Mouse (Mus musculus) activated CD4-positive, CD25-positive, alpha-beta regulatory T cell, adult 4 months (primary cell): ENCODE measurements at regions not wholly inside any gene's neighbourhood (a gene's known extent, or its start where the extent isn't known, plus 50 kb on each side); places are given as distances from the start of the nearest gene placed in this dataset.

Experiments
- ATAC-seq: one replicate; pipeline ENCODE4 v1.8.0; 2017

GRCm38 (mm10) chr11:22693376-22693775, 167.4 kb downstream of the B3gnt2 start:
- peak; percentile 23 for ATAC-seq

DNA sequence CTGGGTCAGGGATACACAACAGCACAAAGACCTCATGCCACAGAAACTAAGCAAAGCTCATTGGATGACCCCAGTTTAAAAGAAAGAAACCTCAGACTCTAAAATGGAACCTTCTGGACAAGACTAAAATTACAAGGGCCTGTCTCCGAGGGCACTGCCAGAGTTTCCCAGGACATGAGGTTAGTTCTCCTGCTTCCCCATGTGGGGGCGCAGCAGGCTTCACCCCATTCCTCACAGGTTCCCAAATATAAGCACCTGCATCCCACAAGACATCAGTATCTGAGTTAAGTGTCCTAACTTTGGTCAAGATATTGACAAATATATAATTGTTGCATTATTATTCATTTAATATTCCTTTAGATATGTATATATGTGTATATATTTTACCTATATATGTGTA, 166.8 kb downstream of the B3gnt2 start:
- ATAC-seq: no peak

DNA sequence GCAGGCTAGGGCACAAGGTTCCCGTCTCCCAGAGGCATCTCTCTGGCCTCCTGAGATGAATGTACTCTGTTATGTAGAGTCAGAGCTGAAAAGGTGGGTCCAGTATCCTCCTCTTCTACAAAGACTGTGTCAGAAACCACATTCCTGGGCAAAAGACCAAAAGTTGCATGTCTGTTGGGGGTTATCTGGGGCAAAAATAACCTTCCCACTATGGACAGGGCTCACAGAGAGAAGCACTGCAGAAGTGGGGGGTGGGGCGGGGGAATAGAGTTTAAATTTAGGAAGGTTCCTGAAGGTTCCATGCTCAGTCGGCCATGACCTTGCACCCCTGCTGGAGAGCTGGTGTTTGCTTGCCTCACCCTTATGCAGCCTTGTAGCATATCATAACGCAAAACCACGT, 165.9 kb downstream of the B3gnt2 start:
- no peak for ATAC-seq

DNA sequence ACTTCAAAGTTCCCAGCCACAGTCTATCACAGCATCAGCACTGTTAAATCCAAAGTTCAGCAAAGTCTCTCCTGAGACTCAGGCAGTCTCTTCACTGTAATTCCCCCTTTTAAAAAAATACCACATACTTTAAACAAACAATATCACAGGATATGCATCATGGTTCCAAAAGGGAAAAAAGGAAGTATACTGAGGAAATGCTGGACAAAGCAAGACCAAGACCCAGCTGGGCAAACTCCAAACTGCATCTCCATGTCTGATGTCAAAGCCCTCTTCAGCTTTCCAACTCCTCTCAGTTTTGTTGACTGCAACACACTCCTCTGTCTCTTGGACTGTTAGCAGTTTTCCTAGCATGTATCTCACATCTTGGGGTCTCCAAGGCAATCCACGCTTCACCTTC, 165.5 kb downstream of the B3gnt2 start:
- no peak for ATAC-seq

DNA sequence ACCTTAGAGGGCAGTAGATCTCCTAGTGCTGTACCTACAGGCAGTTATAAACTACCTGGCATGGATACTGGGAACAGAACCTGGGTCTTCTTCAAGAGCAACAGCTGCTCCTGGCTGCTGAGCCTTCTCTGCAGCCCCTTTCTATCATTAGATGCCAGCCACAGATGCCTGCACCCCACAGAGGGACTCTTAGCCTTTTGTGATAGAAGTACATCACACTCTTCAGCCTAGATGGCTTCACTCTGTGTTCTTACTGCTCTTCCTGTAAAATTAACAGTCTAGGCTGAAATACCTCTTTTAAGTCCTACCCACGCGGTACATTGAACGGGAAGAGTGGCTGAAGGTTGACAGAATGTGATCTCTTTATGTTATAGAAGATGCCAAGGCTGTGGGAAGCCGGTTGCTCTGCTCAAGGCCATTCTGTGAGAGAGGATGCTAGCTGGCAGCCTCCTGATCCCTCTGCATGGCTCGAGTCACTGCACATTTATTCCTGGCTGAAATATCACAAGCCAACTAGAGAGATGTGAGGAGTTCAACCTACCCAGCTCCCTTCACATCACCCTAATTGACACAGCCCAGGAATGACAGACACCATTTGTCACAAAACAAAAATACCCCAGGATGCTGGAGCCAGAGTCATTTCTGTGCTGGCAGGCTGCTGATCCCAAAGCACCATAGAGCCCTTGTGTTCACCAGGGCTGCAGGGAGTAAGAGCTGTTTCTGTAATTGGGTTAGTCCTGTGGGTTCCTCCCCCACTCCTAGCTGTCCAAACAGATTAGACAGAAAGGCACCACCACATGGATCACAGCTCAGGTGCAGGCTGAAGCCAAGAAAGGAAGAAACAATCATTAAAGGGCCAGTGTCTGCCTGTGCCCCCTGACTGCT, 162.5 kb downstream of the B3gnt2 start:
- no peak for ATAC-seq

- no peak for ATAC-seq
Observed at GRCm38 (mm10) chr11:22706082-22706481, 154.7 kb downstream of the B3gnt2 start.
